Mouse (Mus musculus): ENCODE measurements around the gene Obox1.
"Not testable (repeated sequence)": the region's sequence is repeated elsewhere in the genome, so short reads cannot be mapped to it uniquely, and the experiment has no call there.

Gene Obox1

GRCm38 (mm10) chr7:15388421-15388998, at the start of gene Obox1, which contains the start of gene Obox2:
Gene Obox1, plus strand, starts transcription at chr7:15388948.
Gene Obox2, plus strand, starts transcription at chr7:15388721.
- not testable (repeated sequence) for DNase-seq (ENCODE audit: extremely low spot score, low read depth, low spot score)

- not testable (repeated sequence) for DNase-seq (ENCODE audit: extremely low spot score, low read depth, low spot score)
These were observed 10.6 kb downstream of the Obox1 start for GRCm38 (mm10) chr7:15399147-15399874.

DNA sequence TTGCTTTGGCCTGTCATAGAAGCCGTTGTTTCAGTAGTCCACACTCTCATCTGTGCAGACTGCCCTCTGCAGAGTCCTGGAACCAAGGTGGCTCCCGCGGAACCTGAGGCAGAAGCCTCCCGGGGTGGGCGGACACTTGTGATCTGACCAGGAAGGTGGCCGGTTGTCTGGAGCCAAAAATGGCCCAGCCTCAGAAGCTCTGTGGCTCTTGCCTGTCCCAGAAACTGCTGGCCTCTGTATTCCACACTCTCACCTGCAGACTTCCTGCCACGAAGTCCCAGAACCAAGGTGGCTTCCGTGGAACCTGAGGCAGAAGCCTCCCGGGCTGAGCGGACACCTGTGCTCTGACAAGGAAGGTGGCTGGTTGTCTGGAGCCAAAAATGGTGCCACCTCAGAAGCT, 18.1 kb downstream of the Obox1 start:
- DNase-seq (ENCODE audit: extremely low spot score, low read depth, low spot score): not testable (repeated sequence)

- DNase-seq (ENCODE audit: extremely low spot score, low read depth, low spot score): not testable (repeated sequence)
These were observed 29.3 kb downstream of the Obox1 start for GRCm38 (mm10) chr7:15418046-15418445.

DNA sequence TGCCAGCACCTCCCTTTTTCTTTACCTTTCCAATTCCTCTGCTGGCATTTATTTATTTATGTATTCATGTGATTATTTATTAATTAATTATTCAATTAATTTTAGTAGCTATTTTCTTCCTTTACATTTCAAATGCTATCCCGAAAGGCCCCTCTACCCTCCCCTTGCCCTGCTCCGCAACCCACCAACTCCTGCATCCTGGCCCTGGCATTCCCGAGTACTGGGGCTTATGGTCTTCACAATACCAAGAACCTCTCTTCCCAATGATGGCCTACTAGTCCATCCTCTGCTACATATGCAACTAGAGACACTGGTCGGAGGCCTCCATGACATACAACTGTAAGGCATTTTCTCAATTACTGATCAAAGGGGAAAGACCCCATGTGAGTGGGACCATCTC, 36.8 kb downstream of the Obox1 start:
- DNase-seq (ENCODE audit: extremely low spot score, low read depth, low spot score): not testable (repeated sequence)

DNA sequence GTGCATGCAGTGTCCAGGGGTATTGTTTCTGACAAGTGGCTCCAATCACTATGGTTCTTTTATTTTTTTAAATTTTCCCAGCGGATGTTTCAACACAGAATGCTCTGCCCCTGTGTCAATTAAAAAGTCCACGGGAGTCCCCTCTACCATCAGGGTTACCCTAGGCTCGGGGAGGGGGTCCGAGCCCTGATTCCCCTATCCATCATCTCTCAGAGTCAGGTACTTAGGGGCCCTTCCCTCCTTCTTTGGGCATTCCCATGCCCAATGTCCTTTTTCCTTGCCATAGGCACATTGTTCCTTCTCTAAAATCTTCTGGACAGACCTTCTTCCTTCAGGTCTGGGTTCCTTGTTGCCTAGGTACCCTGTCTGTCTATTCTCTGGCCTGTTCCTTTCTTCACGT, 120.7 kb downstream of the Obox1 start:
- DNase-seq (ENCODE audit: extremely low spot score, low read depth, low spot score): not testable (repeated sequence)
